Mouse (Mus musculus) cerebellum, adult 2 months (tissue): ENCODE measurements at regions not wholly inside any gene's neighbourhood (a gene's known extent, or its start where the extent isn't known, plus 50 kb on each side); places are given as distances from the start of the nearest gene placed in this dataset.

ENCODE experiments used
- CTCF ChIP-seq: fragments of 200-500 bp; IDR thresholded peaks from 2 replicates; pipeline ENCODE4 v1.5.1; 2011; ENCODE audit warnings: low read depth, mild to moderate bottlenecking, control low read depth, low read length, moderate library complexity, borderline replicate concordance; ENCODE audit not compliant: insufficient read depth
- POLR2A ChIP-seq: fragments of 200-500 bp; IDR thresholded peaks from 2 replicates; pipeline ENCODE4 v1.6.1; 2011; ENCODE audit warnings: low read length, control low read depth, borderline replicate concordance; ENCODE audit not compliant: insufficient read depth

- TF ChIP-seq CTCF, result no peak
- TF ChIP-seq POLR2A, result no peak
Observed at GRCm38 (mm10) chr10:17295157-17295556, 427.9 kb upstream of the Cited2 start.
